Mouse (Mus musculus) embryonic facial prominence, embryonic 11.5 days (tissue): ENCODE measurements at regions not wholly inside any gene's neighbourhood (a gene's known extent, or its start where the extent isn't known, plus 50 kb on each side); places are given as distances from the start of the nearest gene placed in this dataset.

Source experiments
- ATAC-seq: fragments of 200-750 bp; cut with Nextera tagmentation; replicated peaks from 2 replicates; pipeline ENCODE4 v1.8.0; 2017; ENCODE audit warnings: low read depth; ENCODE audit not compliant: insufficient number of reproducible peaks, low FRiP score, low TSS enrichment
- DNase-seq: peaks from one replicate; pipeline ENCODE4 v3.0.0-alpha.2; 2015; ENCODE audit warnings: low spot score
- H3K27ac ChIP-seq: fragments of 300-500 bp; sonication (generic); replicated peaks from 2 replicates; pipeline ENCODE4 v1.5.1; 2014; ENCODE audit warnings: mild to moderate bottlenecking, low read depth, low read length, control low read depth
- H3K27me3 ChIP-seq: fragments of 300-500 bp; sonication (generic); 2 replicates; pipeline ENCODE4 v1.6.1; 2014; ENCODE audit warnings: mild to moderate bottlenecking, low read length, moderate library complexity, mixed read lengths; ENCODE audit not compliant: control insufficient read depth, insufficient read depth
- H3K36me3 ChIP-seq: fragments of 300-500 bp; sonication (generic); replicated peaks from 2 replicates; pipeline ENCODE4 v1.6.1; 2014; ENCODE audit warnings: low read depth, mild to moderate bottlenecking, low read length, moderate library complexity, mixed read lengths; ENCODE audit not compliant: control insufficient read depth, insufficient read depth
- H3K4me1 ChIP-seq: fragments of 300-500 bp; sonication (generic); 2 replicates; pipeline ENCODE4 v1.6.1; 2014; ENCODE audit warnings: low read length, mixed read lengths; ENCODE audit not compliant: control insufficient read depth, insufficient read depth
- H3K4me2 ChIP-seq: fragments of 300-500 bp; sonication (generic); 2 replicates; pipeline ENCODE4 v1.6.1; 2014; ENCODE audit warnings: low read depth, mild to moderate bottlenecking, control low read depth, low read length, moderate library complexity
- H3K4me3 ChIP-seq: fragments of 300-500 bp; sonication (generic); 2 replicates; pipeline ENCODE4 v1.5.1; 2014; ENCODE audit warnings: low read depth, low read length, control low read depth
- H3K9ac ChIP-seq: fragments of 300-500 bp; sonication (generic); replicated peaks from 2 replicates; pipeline ENCODE4 v1.6.1; 2014; ENCODE audit warnings: mild to moderate bottlenecking, control low read depth, low read length
- H3K9me3 ChIP-seq: fragments of 300-500 bp; sonication (generic); replicated peaks from 2 replicates; pipeline ENCODE4 v1.6.1; 2016; ENCODE audit warnings: mild to moderate bottlenecking, low read length, inconsistent platforms, mixed read lengths; ENCODE audit not compliant: control insufficient read depth
- WGBS: fragments of 180-500 bp; shearing (Covaris S2); extraction: QIAGEN DNeasy Blood & Tissue Kit; methylation state at CpG from one replicate; pipeline ENCODE4 v1.1.7; 2014; 5-methylcytosine and 5-hydroxymethylcytosine counted together

- Histone ChIP-seq H3K9me3 (no peaks in the 10 kb centered on the region), H3K4me2 (no peak overlapping the region), H3K9ac (no peak overlapping the region), H3K4me1 (no peaks in the 10 kb centered on the region), H3K36me3 (no peaks in the 10 kb centered on the region), H3K27ac (no peak overlapping the region), H3K27me3 (no peaks in the 10 kb centered on the region), H3K4me3 (no peak overlapping the region)
- WGBS: 77% methylated on average over 2 of the region's 2 CpGs
- ATAC-seq (no peak), DNase-seq (no peak)
Observed at GRCm38 (mm10) chr15:11630654-11631053, 231.2 kb upstream of the Tars start.

- Histone ChIP-seq H3K4me1 (no peaks in the 10 kb centered on the region), H3K9ac (no peak overlapping the region), H3K36me3 (no peaks in the 10 kb centered on the region), H3K4me2 (no peak overlapping the region), H3K27me3 (no peaks in the 10 kb centered on the region), H3K27ac (no peak overlapping the region), H3K4me3 (no peak overlapping the region), H3K9me3 (no peaks in the 10 kb centered on the region)
- no peak for ATAC-seq
- WGBS: 77% methylated on average over 9 of the region's 9 CpGs
- DNase-seq: no peak
Observed at GRCm38 (mm10) chr15:11626433-11626832, 227.0 kb upstream of the Tars start.

GRCm38 (mm10) chr15:11612416-11612815 lies 213.0 kb upstream of the Tars start:
- no peak overlapping the region for H3K27ac ChIP-seq
- 31% methylated on average over 3 of the region's 3 CpGs for WGBS

GRCm38 (mm10) chr15:11610043-11610670 lies 210.7 kb upstream of the Tars start:
- ATAC-seq (no peak), DNase-seq (no peak)
- no peak overlapping the region for H3K27ac ChIP-seq
- 77% methylated on average over 3 of the region's 3 CpGs for WGBS
- no peaks in the 10 kb centered on the region for H3K27me3 ChIP-seq
- no peak overlapping the region for H3K9ac ChIP-seq
- H3K4me3 ChIP-seq: no peak overlapping the region
- H3K9me3 ChIP-seq: no peaks in the 10 kb centered on the region
- no peaks in the 10 kb centered on the region for H3K36me3 ChIP-seq
- H3K4me1 ChIP-seq: no peaks in the 10 kb centered on the region
- H3K4me2 ChIP-seq: no peak overlapping the region

More at GRCm38 (mm10) chr15:11612416-11612815, 213.0 kb upstream of the Tars start:
- no peaks in the 10 kb centered on the region for H3K4me1 ChIP-seq
- DNase-seq (peak; percentile 39), ATAC-seq (no peak)
- no peaks in the 10 kb centered on the region for H3K27me3 ChIP-seq
- no peak overlapping the region for H3K4me3 ChIP-seq
- no peak overlapping the region for H3K9ac ChIP-seq
- H3K36me3 ChIP-seq: no peaks in the 10 kb centered on the region
- H3K4me2 ChIP-seq: no peak overlapping the region
- H3K9me3 ChIP-seq: no peaks in the 10 kb centered on the region

GRCm38 (mm10) chr15:11607489-11607888 lies 208.0 kb upstream of the Tars start:
- Histone ChIP-seq H3K27ac (no peak overlapping the region), H3K4me3 (no peak overlapping the region), H3K36me3 (no peaks in the 10 kb centered on the region), H3K4me1 (no peaks in the 10 kb centered on the region), H3K9me3 (no peaks in the 10 kb centered on the region), H3K9ac (no peak overlapping the region), H3K4me2 (no peak overlapping the region), H3K27me3 (no peaks in the 10 kb centered on the region)
- ATAC-seq: no peak
- DNase-seq: no peak

- Histone ChIP-seq H3K27me3 (no peaks in the 10 kb centered on the region), H3K4me1 (no peaks in the 10 kb centered on the region), H3K4me2 (no peak overlapping the region), H3K4me3 (no peak overlapping the region), H3K9me3 (no peaks in the 10 kb centered on the region), H3K9ac (no peak overlapping the region), H3K27ac (no peak overlapping the region), H3K36me3 (no peaks in the 10 kb centered on the region)
- DNase-seq (no peak), ATAC-seq (no peak)
- WGBS: 90% methylated on average over 4 of the region's 4 CpGs
Observed at GRCm38 (mm10) chr15:11605677-11606076, 206.2 kb upstream of the Tars start.

GRCm38 (mm10) chr15:11597021-11597420 lies 197.6 kb upstream of the Tars start:
- H3K36me3 ChIP-seq: no peaks in the 10 kb centered on the region
- H3K9me3 ChIP-seq: no peaks in the 10 kb centered on the region
- H3K4me2 ChIP-seq: no peak overlapping the region
- no peak for ATAC-seq
- H3K27me3 ChIP-seq: no peaks in the 10 kb centered on the region
- H3K4me1 ChIP-seq: no peaks in the 10 kb centered on the region
- H3K27ac ChIP-seq: no peak overlapping the region
- no peak overlapping the region for H3K4me3 ChIP-seq
- DNase-seq: no peak
- no peak overlapping the region for H3K9ac ChIP-seq
- 84% methylated on average over 6 of the region's 6 CpGs for WGBS

- H3K27ac ChIP-seq: no peak overlapping the region
- ATAC-seq (no peak), DNase-seq (peak; percentile 69)
- H3K27me3 ChIP-seq: no peaks in the 10 kb centered on the region
- H3K4me1 ChIP-seq: no peaks in the 10 kb centered on the region
- WGBS: 46% methylated on average over 9 of the region's 9 CpGs
- H3K9ac ChIP-seq: no peak overlapping the region
- no peaks in the 10 kb centered on the region for H3K36me3 ChIP-seq
- H3K9me3 ChIP-seq: no peaks in the 10 kb centered on the region
- no peak overlapping the region for H3K4me2 ChIP-seq
- no peak overlapping the region for H3K4me3 ChIP-seq
Observed at GRCm38 (mm10) chr15:11590542-11591116, 191.2 kb upstream of the Tars start.
